Comparison of ENCODE assay signal across 9 mouse cellular contexts in genomic region chr17:32351269-32351668, GRCm38 (mm10). TPM values are rescaled to one million over a fixed set of nuclear protein-coding genes. Genes with fewer than 3 reads are reported as not detected.
A peak's percentile ranks its signal among the peaks of the same experiment; 100 is the strongest.
DNase-seq lines count a peak whose midpoint lies in the region; ATAC-seq lines count a peak whose summit lies in the region.
"Had no signal": no experiment of that assay in that cellular context is flagged by ENCODE, and none has a peak within 500 bp of the region (broad histone marks: within the 10 kb centered on the region; RNA-seq: fewer than 3 reads in every experiment).

No protein-coding gene starts in this region.

- H3K4me1 ChIP-seq in liver, embryonic 11.5 days (replicated peaks; ENCODE audit: control insufficient read depth, insufficient read depth, low read length) = peaks cover 20% of the 10 kb centered on the region
- H3K4me1 ChIP-seq in forebrain, embryonic 11.5 days (replicated peaks; ENCODE audit: control insufficient read depth, insufficient read depth, low read length) = no peaks in the 10 kb centered on the region; the same call in 1 of the 2 replicates
- H3K4me1 ChIP-seq in hindbrain, embryonic 16.5 days (ENCODE audit: control insufficient read depth, insufficient read depth, low read depth, low read length) = peaks cover 28% of the 10 kb centered on the region
- H3K4me1 ChIP-seq in midbrain, embryonic 15.5 days = peaks cover 39% of the 10 kb centered on the region

- H3K4me3 ChIP-seq in liver, embryonic 11.5 days (ENCODE audit: low read depth, low read length) = peak overlapping the region; percentile 92
- 0 out of 2 replicates have a peak overlapping the region, but pooled peaks have one; percentile 88 for H3K4me3 ChIP-seq in forebrain, embryonic 11.5 days (ENCODE audit: low read depth, low read length)
- no peak overlapping the region for H3K4me3 ChIP-seq in hindbrain, embryonic 16.5 days (ENCODE audit: low read length)
- peak overlapping the region; percentile 89; the same call in 1 of the 2 replicates for H3K4me3 ChIP-seq in midbrain, embryonic 15.5 days

- WGBS in liver, embryonic 11.5 days = 66% methylated on average over 3 of the region's 3 CpGs
- 81% methylated on average over 3 of the region's 3 CpGs for WGBS in forebrain, embryonic 11.5 days
- 68% methylated on average over 3 of the region's 3 CpGs for whole genome bisulfite sequencing in hindbrain, embryonic 16.5 days
- 73% methylated on average over 3 of the region's 3 CpGs for WGBS in midbrain, embryonic 15.5 days

- peaks cover 18% of the 10 kb centered on the region for H3K36me3 ChIP-seq in liver, embryonic 11.5 days (ENCODE audit: control insufficient read depth, insufficient read depth, low read length)
- H3K36me3 ChIP-seq in forebrain, embryonic 11.5 days (ENCODE audit: control insufficient read depth, insufficient read depth, low read length) = peaks cover 13% of the 10 kb centered on the region
- peaks cover 19% of the 10 kb centered on the region for H3K36me3 ChIP-seq in hindbrain, embryonic 16.5 days (ENCODE audit: control insufficient read depth, insufficient read depth, low read length)
- H3K36me3 ChIP-seq in midbrain, embryonic 15.5 days (replicated peaks) = peaks cover 21% of the 10 kb centered on the region

- H3K27ac ChIP-seq in liver, embryonic 11.5 days (ENCODE audit: low read depth, low read length) = no peak overlapping the region
- H3K27ac ChIP-seq in forebrain, embryonic 11.5 days (ENCODE audit: low read depth, low read length) = no peak overlapping the region
- no peak overlapping the region for H3K27ac ChIP-seq in hindbrain, embryonic 16.5 days (ENCODE audit: low read depth, low read length)
- H3K27ac ChIP-seq in midbrain, embryonic 15.5 days = no peak overlapping the region

- no peaks in the 10 kb centered on the region for H3K9me3 ChIP-seq in liver, embryonic 11.5 days (ENCODE audit: control insufficient read depth, low read length)
- H3K9me3 ChIP-seq in forebrain, embryonic 11.5 days (ENCODE audit: control insufficient read depth, low read length) = no peaks in the 10 kb centered on the region
- H3K9me3 ChIP-seq in hindbrain, embryonic 16.5 days (ENCODE audit: control insufficient read depth, low read length) = no peaks in the 10 kb centered on the region
- H3K9me3 ChIP-seq in midbrain, embryonic 15.5 days = no peaks in the 10 kb centered on the region

- no peak for DNase-seq in liver, embryonic 11.5 days (ENCODE audit: low spot score)
- no peak for DNase-seq in liver
- DNase-seq in forebrain, embryonic 11.5 days (ENCODE audit: low spot score) = no peak
- DNase-seq in right cerebral cortex, postnatal 10 days (ENCODE audit: low spot score in 2 of 2) = no peak
- no peak for DNase-seq in right cerebral cortex, adult 18-20 months
- no peak for DNase-seq in adrenal gland, adult 18-20 months (ENCODE audit: low spot score in 2 of 2)

- H3K4me2 ChIP-seq in liver, embryonic 11.5 days = peak overlapping the region; percentile 78
- H3K4me2 ChIP-seq in forebrain, embryonic 11.5 days (ENCODE audit: low read depth, low read length, severe bottlenecking) = peak overlapping the region; percentile 75; the same call in 1 of the 2 replicates
- peak overlapping the region; percentile 61 for H3K4me2 ChIP-seq in hindbrain, embryonic 16.5 days (ENCODE audit: low read length)
- H3K4me2 ChIP-seq in midbrain, embryonic 15.5 days = peak overlapping the region; percentile 71

- no peak for ATAC-seq in liver, embryonic 11.5 days (replicated peaks; ENCODE audit: low FRiP score)
- ATAC-seq in forebrain, embryonic 11.5 days (replicated peaks; ENCODE audit: low FRiP score) = no peak
- ATAC-seq in hindbrain, embryonic 16.5 days = no peak
- no peak for ATAC-seq in midbrain, embryonic 15.5 days (replicated peaks)

- H3K9ac ChIP-seq in liver, embryonic 11.5 days (ENCODE audit: low read depth, low read length) = no peak overlapping the region
- no peak overlapping the region for H3K9ac ChIP-seq in forebrain, embryonic 11.5 days (ENCODE audit: low read length)
- no peak overlapping the region for H3K9ac ChIP-seq in hindbrain, embryonic 16.5 days (ENCODE audit: low read depth, low read length)
- H3K9ac ChIP-seq in midbrain, embryonic 15.5 days = no peak overlapping the region

- no peaks in the 10 kb centered on the region for H3K27me3 ChIP-seq in liver, embryonic 11.5 days (replicated peaks; ENCODE audit: control insufficient read depth, insufficient read depth, low read length)
- H3K27me3 ChIP-seq in forebrain, embryonic 11.5 days (ENCODE audit: control insufficient read depth, insufficient read depth, low read length) = no peaks in the 10 kb centered on the region
- H3K27me3 ChIP-seq in hindbrain, embryonic 16.5 days (replicated peaks; ENCODE audit: control insufficient read depth, insufficient read depth, low read length) = no peaks in the 10 kb centered on the region
- H3K27me3 ChIP-seq in midbrain, embryonic 15.5 days (replicated peaks) = no peaks in the 10 kb centered on the region
- H3K27me3 ChIP-seq: Patski had no signal

RNA-seq across cellular contexts. Expression of gene Akap8l, which starts 0.9 kb away (rescaled TPM):
- 61.4 and 74.3 TPM in 2 replicates for polyA plus RNA-seq in liver, embryonic 11.5 days (2014; fragmentation: Nextera tagmentation; extraction: Ambion mirVana)
- polyA plus RNA-seq in forebrain, embryonic 11.5 days (2014; fragmentation: Nextera tagmentation; extraction: Ambion mirVana) = 81.4 and 82.2 TPM in 2 replicates
- 145 and 153 TPM in 2 replicates for polyA plus RNA-seq in hindbrain, embryonic 16.5 days (2015; fragmentation: Nextera tagmentation; extraction: Ambion mirVana)
- polyA plus RNA-seq in midbrain, embryonic 15.5 days (2015; fragmentation: Nextera tagmentation; extraction: Ambion mirVana) = 182 and 187 TPM in 2 replicates
- total RNA-seq in adrenal gland, adult 18-20 months (2021) = 100 to 1,000 TPM in 1 of 2 experiments, 10 to 100 TPM in 1; 98.4 to 128 TPM

RNA-seq across cellular contexts. Expression of gene Akap8, which starts 30.2 kb away (rescaled TPM):
- polyA plus RNA-seq in liver, embryonic 11.5 days (2014; fragmentation: Nextera tagmentation; extraction: Ambion mirVana) = 54.9 and 60.9 TPM in 2 replicates
- polyA plus RNA-seq in forebrain, embryonic 11.5 days (2014; fragmentation: Nextera tagmentation; extraction: Ambion mirVana) = 70.5 and 78.4 TPM in 2 replicates
- 84.7 and 99.9 TPM in 2 replicates for polyA plus RNA-seq in hindbrain, embryonic 16.5 days (2015; fragmentation: Nextera tagmentation; extraction: Ambion mirVana)
- polyA plus RNA-seq in midbrain, embryonic 15.5 days (2015; fragmentation: Nextera tagmentation; extraction: Ambion mirVana) = 108 and 114 TPM in 2 replicates
- total RNA-seq in adrenal gland, adult 18-20 months (2021) = 10 to 100 TPM; 73.4 to 87.9 TPM

RNA-seq across cellular contexts. Expression of gene Wiz, which starts 38.0 kb away (rescaled TPM):
- 25.7 and 26.4 TPM in 2 replicates for polyA plus RNA-seq in liver, embryonic 11.5 days (2014; fragmentation: Nextera tagmentation; extraction: Ambion mirVana)
- polyA plus RNA-seq in forebrain, embryonic 11.5 days (2014; fragmentation: Nextera tagmentation; extraction: Ambion mirVana) = 55.2 and 56.2 TPM in 2 replicates
- polyA plus RNA-seq in hindbrain, embryonic 16.5 days (2015; fragmentation: Nextera tagmentation; extraction: Ambion mirVana) = 28.5 and 37.3 TPM in 2 replicates
- polyA plus RNA-seq in midbrain, embryonic 15.5 days (2015; fragmentation: Nextera tagmentation; extraction: Ambion mirVana) = 46.7 and 47.8 TPM in 2 replicates
- 10 to 100 TPM; 42.5 to 49.1 TPM for total RNA-seq in adrenal gland, adult 18-20 months (2021)

RNA-seq across cellular contexts. Expression of gene Rasal3, which starts 52.1 kb away (rescaled TPM):
- 7.5 and 8.7 TPM in 2 replicates for polyA plus RNA-seq in liver, embryonic 11.5 days (2014; fragmentation: Nextera tagmentation; extraction: Ambion mirVana)
- polyA plus RNA-seq in forebrain, embryonic 11.5 days (2014; fragmentation: Nextera tagmentation; extraction: Ambion mirVana) = 0.21 and 0.47 TPM in 2 replicates
- 0.98 and 1.0 TPM in 2 replicates for polyA plus RNA-seq in hindbrain, embryonic 16.5 days (2015; fragmentation: Nextera tagmentation; extraction: Ambion mirVana)
- 0.54 and 0.74 TPM in 2 replicates for polyA plus RNA-seq in midbrain, embryonic 15.5 days (2015; fragmentation: Nextera tagmentation; extraction: Ambion mirVana)
- total RNA-seq in adrenal gland, adult 18-20 months (2021) = 1 to 10 TPM; 2.0 to 3.0 TPM
- polyA plus RNA-seq: Patski had no signal
